Mouse (Mus musculus): ENCODE measurements around the gene Sox30. TPM values are rescaled to one million over a fixed set of nuclear protein-coding genes. Genes with fewer than 3 reads are reported as not detected.
"Not testable (repeated sequence)": the region's sequence is repeated elsewhere in the genome, so short reads cannot be mapped to it uniquely, and the experiment has no call there.

The Sox30 gene
- polyA plus RNA-seq, 1 experiment from 2014 or later, result 0.16 TPM

GRCm38 (mm10) chr11:46041607-46042267, 61.6 kb downstream of the Sox30 start:
- Histone ChIP-seq H3K27me3 (ENCODE audit: control insufficient read depth, insufficient read depth, low read length) (no peaks in the 10 kb centered on the region), H3K9me3 (ENCODE audit: control insufficient read depth, low read length) (no peaks in the 10 kb centered on the region; the same call in 1 of the 2 replicates), H3K27ac (ENCODE audit: low read depth, low read length) (no peak overlapping the region), H3K9ac (ENCODE audit: low read depth, low read length) (no peak overlapping the region), H3K4me1 (ENCODE audit: control insufficient read depth, insufficient read depth, low read length) (peaks cover 7% of the 10 kb centered on the region), H3K36me3 (ENCODE audit: control insufficient read depth, insufficient read depth, low read length) (no peaks in the 10 kb centered on the region), H3K4me2 (replicated peaks; ENCODE audit: low read depth, low read length) (no peak overlapping the region), H3K4me3 (ENCODE audit: low read length) (no peak overlapping the region)
- ATAC-seq (ENCODE audit: low FRiP score, low TSS enrichment), result 0 out of 2 replicates have a peak, but pooled peaks have one; percentile 40
- WGBS, result 61% methylated on average over 12 of the region's 12 CpGs

GRCm38 (mm10) chr11:46044781-46045180, 64.7 kb downstream of the Sox30 start:
- no peak for ATAC-seq (ENCODE audit: low FRiP score, low TSS enrichment)
- no peaks in the 10 kb centered on the region; the same call in 1 of the 2 replicates for H3K9me3 ChIP-seq (ENCODE audit: control insufficient read depth, low read length)
- H3K4me3 ChIP-seq (ENCODE audit: low read length), result no peak overlapping the region
- no peak overlapping the region for H3K27ac ChIP-seq (ENCODE audit: low read depth, low read length)
- H3K27me3 ChIP-seq (ENCODE audit: control insufficient read depth, insufficient read depth, low read length), result no peaks in the 10 kb centered on the region
- WGBS, result 79% methylated on average over 5 of the region's 5 CpGs
- H3K9ac ChIP-seq (ENCODE audit: low read depth, low read length), result no peak overlapping the region
- H3K36me3 ChIP-seq (ENCODE audit: control insufficient read depth, insufficient read depth, low read length), result no peaks in the 10 kb centered on the region
- no peaks in the 10 kb centered on the region for H3K4me1 ChIP-seq (ENCODE audit: control insufficient read depth, insufficient read depth, low read length)
- H3K4me2 ChIP-seq (replicated peaks; ENCODE audit: low read depth, low read length), result no peak overlapping the region

GRCm38 (mm10) chr11:46047264-46047663, 67.2 kb downstream of the Sox30 start:
- 85% methylated on average over 3 of the region's 3 CpGs for WGBS
- ATAC-seq (ENCODE audit: low FRiP score, low TSS enrichment), result no peak
- Histone ChIP-seq H3K27me3 (ENCODE audit: control insufficient read depth, insufficient read depth, low read length) (no peaks in the 10 kb centered on the region), H3K9ac (ENCODE audit: low read depth, low read length) (no peak overlapping the region), H3K9me3 (ENCODE audit: control insufficient read depth, low read length) (no peaks in the 10 kb centered on the region; the same call in 1 of the 2 replicates), H3K4me3 (ENCODE audit: low read length) (no peak overlapping the region), H3K4me2 (replicated peaks; ENCODE audit: low read depth, low read length) (no peak overlapping the region), H3K27ac (ENCODE audit: low read depth, low read length) (no peak overlapping the region), H3K4me1 (ENCODE audit: control insufficient read depth, insufficient read depth, low read length) (no peaks in the 10 kb centered on the region), H3K36me3 (ENCODE audit: control insufficient read depth, insufficient read depth, low read length) (no peaks in the 10 kb centered on the region)

- WGBS, result 48% methylated on average over 19 of the region's 19 CpGs
- not testable (repeated sequence) for H3K9me3 ChIP-seq (ENCODE audit: control insufficient read depth, low read length); H3K4me3 ChIP-seq (ENCODE audit: low read length); H3K36me3 ChIP-seq (ENCODE audit: control insufficient read depth, insufficient read depth, low read length); H3K4me2 ChIP-seq (replicated peaks; ENCODE audit: low read depth, low read length); H3K27me3 ChIP-seq (ENCODE audit: control insufficient read depth, insufficient read depth, low read length); H3K27ac ChIP-seq (ENCODE audit: low read depth, low read length); H3K9ac ChIP-seq (ENCODE audit: low read depth, low read length); ATAC-seq (ENCODE audit: low FRiP score, low TSS enrichment)
- 0 out of 2 replicates have a peak, but pooled peaks cover 11% of the 10 kb centered on the region for H3K4me1 ChIP-seq (ENCODE audit: control insufficient read depth, insufficient read depth, low read length)
These were observed 72.1 kb downstream of the Sox30 start, which contains the start of gene Gm12166 for GRCm38 (mm10) chr11:46052105-46052659. Gene Gm12166 (minus strand): TSS chr11:46052321.

GRCm38 (mm10) chr11:46053457-46053856, 73.3 kb downstream of the Sox30 start:
- not testable (repeated sequence) for H3K9me3 ChIP-seq (ENCODE audit: control insufficient read depth, low read length); H3K27me3 ChIP-seq (ENCODE audit: control insufficient read depth, insufficient read depth, low read length); H3K4me3 ChIP-seq (ENCODE audit: low read length); H3K27ac ChIP-seq (ENCODE audit: low read depth, low read length); ATAC-seq (ENCODE audit: low FRiP score, low TSS enrichment); H3K9ac ChIP-seq (ENCODE audit: low read depth, low read length); H3K4me2 ChIP-seq (replicated peaks; ENCODE audit: low read depth, low read length); H3K36me3 ChIP-seq (ENCODE audit: control insufficient read depth, insufficient read depth, low read length)
- 91% methylated on average over 3 of the region's 3 CpGs for WGBS
- peaks cover 15% of the 10 kb centered on the region; the same call in 1 of the 2 replicates for H3K4me1 ChIP-seq (ENCODE audit: control insufficient read depth, insufficient read depth, low read length)

GRCm38 (mm10) chr11:46054311-46054710, 74.2 kb downstream of the Sox30 start:
- no peak overlapping the region for H3K9ac ChIP-seq (ENCODE audit: low read depth, low read length)
- H3K4me3 ChIP-seq (ENCODE audit: low read length), result no peak overlapping the region
- H3K27me3 ChIP-seq (ENCODE audit: control insufficient read depth, insufficient read depth, low read length), result no peaks in the 10 kb centered on the region
- ATAC-seq (ENCODE audit: low FRiP score, low TSS enrichment), result no peak
- no peaks in the 10 kb centered on the region for H3K9me3 ChIP-seq (ENCODE audit: control insufficient read depth, low read length)
- WGBS, result 41% methylated on average over 5 of the region's 5 CpGs
- H3K36me3 ChIP-seq (ENCODE audit: control insufficient read depth, insufficient read depth, low read length), result no peaks in the 10 kb centered on the region
- peaks cover 15% of the 10 kb centered on the region; the same call in 1 of the 2 replicates for H3K4me1 ChIP-seq (ENCODE audit: control insufficient read depth, insufficient read depth, low read length)
- H3K4me2 ChIP-seq (replicated peaks; ENCODE audit: low read depth, low read length), result no peak overlapping the region
- no peak overlapping the region for H3K27ac ChIP-seq (ENCODE audit: low read depth, low read length)

- Histone ChIP-seq H3K36me3 (ENCODE audit: control insufficient read depth, insufficient read depth, low read length) (no peaks in the 10 kb centered on the region; the same call in 1 of the 2 replicates), H3K4me1 (ENCODE audit: control insufficient read depth, insufficient read depth, low read length) (peaks cover 18% of the 10 kb centered on the region; the same call in 1 of the 2 replicates), H3K4me2 (replicated peaks; ENCODE audit: low read depth, low read length) (peak overlapping the region; percentile 60), H3K9me3 (ENCODE audit: control insufficient read depth, low read length) (no peaks in the 10 kb centered on the region), H3K27ac (ENCODE audit: low read depth, low read length) (peak overlapping the region; percentile 86), H3K9ac (ENCODE audit: low read depth, low read length) (peak overlapping the region; percentile 78; the same call in 1 of the 2 replicates), H3K4me3 (ENCODE audit: low read length) (peak overlapping the region; percentile 69), H3K27me3 (ENCODE audit: control insufficient read depth, insufficient read depth, low read length) (no peaks in the 10 kb centered on the region)
- ATAC-seq (ENCODE audit: low FRiP score, low TSS enrichment), result peak; percentile 44; the same call in 1 of the 2 replicates
- 21% methylated on average over 13 of the region's 13 CpGs for WGBS
These were observed 75.1 kb downstream of the Sox30 start for GRCm38 (mm10) chr11:46054911-46055895.

- ATAC-seq (ENCODE audit: low FRiP score, low TSS enrichment), result peak; percentile 86
- peak within 1 kb of the TSS; percentile 60 for H3K4me2 ChIP-seq (replicated peaks; ENCODE audit: low read depth, low read length)
- H3K4me1 ChIP-seq (ENCODE audit: control insufficient read depth, insufficient read depth, low read length), result peaks cover 18% of the 10 kb centered on the region; the same call in 1 of the 2 replicates
- H3K9ac ChIP-seq (ENCODE audit: low read depth, low read length), result peak within 1 kb of the TSS; percentile 78
- H3K36me3 ChIP-seq (ENCODE audit: control insufficient read depth, insufficient read depth, low read length), result peaks cover 2% of the 10 kb centered on the region; the same call in 1 of the 2 replicates
- H3K27me3 ChIP-seq (ENCODE audit: control insufficient read depth, insufficient read depth, low read length), result no peaks in the 10 kb centered on the region
- peak within 1 kb of the TSS; percentile 69 for H3K4me3 ChIP-seq (ENCODE audit: low read length)
- no peaks in the 10 kb centered on the region for H3K9me3 ChIP-seq (ENCODE audit: control insufficient read depth, low read length)
- under 1% methylated on average over 51 of the region's 51 CpGs for WGBS
- peak within 1 kb of the TSS; percentile 86 for H3K27ac ChIP-seq (ENCODE audit: low read depth, low read length)
These were observed 76.0 kb downstream of the Sox30 start, which contains the start of gene Adam19 for GRCm38 (mm10) chr11:46055896-46056769. Gene Adam19 (plus strand): TSS chr11:46055992.
